Mouse (Mus musculus) gastrocnemius, adult 2 months (tissue): ENCODE results near the gene Slco3a1. TPM values are rescaled to one million over a fixed set of nuclear protein-coding genes. Genes with fewer than 3 reads are reported as not detected.

Experiments used
- DNase-seq: peaks from one replicate; pipeline ENCODE4 v3.0.0; 2022
- H3K27ac ChIP-seq: fragments of 200-600 bp; 2 replicates; pipeline ENCODE4 v1.8.1; 2022; ENCODE audit warnings: mild to moderate bottlenecking
- H3K4me3 ChIP-seq: fragments of 200-600 bp; 2 replicates; pipeline ENCODE4 v1.8.1; 2022; ENCODE audit warnings: mild to moderate bottlenecking, moderate library complexity
- CTCF ChIP-seq: fragments of 200-600 bp; IDR thresholded peaks from 2 replicates; pipeline ENCODE4 v1.8.1; 2022; ENCODE audit warnings: antibody characterized with exemption, mild to moderate bottlenecking, moderate library complexity
- intact Hi-C: fragments of 180-260 bp; cut with DNase I; formaldehyde crosslinking; loops from one replicate; pipeline ENCODE4 v1.15.1; 2025
- total RNA-seq, 2 experiments: library from RNA; stranded (reverse); gene quantifications; 2 replicates each; pipeline ENCODE4 v1.2.3; 2021

Gene Slco3a1
- total RNA-seq, 2 experiments from 2014 or later, result 67.1 to 83.8 TPM

GRCm38 (mm10) chr7:74432950-74433349, 121.6 kb downstream of the Slco3a1 start:
- Histone ChIP-seq H3K27ac (no peak overlapping the region), H3K4me3 (no peak overlapping the region)
- no peak for DNase-seq
- no peak for TF ChIP-seq CTCF
- intact Hi-C loops, result no loop called here

- DNase-seq, result no peak
- TF ChIP-seq CTCF, result no peak
- no peak overlapping the region; the same call in 1 of the 2 replicates for H3K27ac ChIP-seq
- intact Hi-C loops, result no loop called here
- H3K4me3 ChIP-seq, result no peak overlapping the region
Observed at GRCm38 (mm10) chr7:74429252-74429651, 125.3 kb downstream of the Slco3a1 start.

GRCm38 (mm10) chr7:74427135-74427534, 127.4 kb downstream of the Slco3a1 start:
- H3K27ac ChIP-seq, result no peak overlapping the region
- H3K4me3 ChIP-seq, result no peak overlapping the region
- no peak for TF ChIP-seq CTCF
- DNase-seq, result no peak
- intact Hi-C loops, result no loop called here

- DNase-seq, result no peak
- Histone ChIP-seq H3K27ac (no peak overlapping the region), H3K4me3 (no peak overlapping the region)
- intact Hi-C loops, result no loop called here
- no peak for TF ChIP-seq CTCF
Observed at GRCm38 (mm10) chr7:74425941-74426340, 128.6 kb downstream of the Slco3a1 start.

- H3K4me3 ChIP-seq, result no peak overlapping the region
- peak; percentile 61 for TF ChIP-seq CTCF
- intact Hi-C loops, result loop anchor here (5.0 kb wide), 2 partner anchors 33 to 128 kb away; partner anchors contain the start of gene Slco3a1
- H3K27ac ChIP-seq, result peak overlapping the region; percentile 80
- peak; percentile 43 for DNase-seq
Observed at GRCm38 (mm10) chr7:74423928-74424850, 130.4 kb downstream of the Slco3a1 start.

GRCm38 (mm10) chr7:74423316-74423715, 131.3 kb downstream of the Slco3a1 start:
- Histone ChIP-seq H3K4me3 (no peak overlapping the region), H3K27ac (peak overlapping the region; percentile 80)
- intact Hi-C loops, result loop anchor here (5.0 kb wide), 2 partner anchors 34 to 129 kb away; partner anchors contain the start of gene Slco3a1
- DNase-seq, result no peak
- no peak for TF ChIP-seq CTCF

- no peak for DNase-seq
- no peak overlapping the region for H3K4me3 ChIP-seq
- no peak for TF ChIP-seq CTCF
- intact Hi-C loops, result loop anchor here (5.0 kb wide), 2 partner anchors 35 to 130 kb away; partner anchors contain the start of gene Slco3a1
- peak overlapping the region; percentile 80 for H3K27ac ChIP-seq
Observed at GRCm38 (mm10) chr7:74422731-74423130, 131.8 kb downstream of the Slco3a1 start.

GRCm38 (mm10) chr7:74422002-74422401, 132.6 kb downstream of the Slco3a1 start:
- peak; percentile 60 for DNase-seq
- no peak for TF ChIP-seq CTCF
- Histone ChIP-seq H3K4me3 (peak overlapping the region; percentile 23), H3K27ac (peak overlapping the region; percentile 80)
- intact Hi-C loops, result loop anchor here (5.0 kb wide), 2 partner anchors 35 to 130 kb away; partner anchors contain the start of gene Slco3a1

GRCm38 (mm10) chr7:74421591-74421990, 133.0 kb downstream of the Slco3a1 start:
- no peak for TF ChIP-seq CTCF
- H3K27ac ChIP-seq, result peak overlapping the region; percentile 80
- intact Hi-C loops, result loop anchor here (5.0 kb wide), 2 partner anchors 36 to 131 kb away; partner anchors contain the start of gene Slco3a1
- peak overlapping the region; percentile 23 for H3K4me3 ChIP-seq
- no peak for DNase-seq

GRCm38 (mm10) chr7:74419706-74420105, 134.9 kb downstream of the Slco3a1 start:
- intact Hi-C loops, result loop anchor here (5.0 kb wide), 2 partner anchors 38 to 133 kb away; partner anchors contain the start of gene Slco3a1
- no peak for TF ChIP-seq CTCF
- H3K27ac ChIP-seq, result no peak overlapping the region
- DNase-seq, result no peak
- no peak overlapping the region for H3K4me3 ChIP-seq

- no peak overlapping the region for H3K27ac ChIP-seq
- no peak for DNase-seq
- H3K4me3 ChIP-seq, result no peak overlapping the region
- intact Hi-C loops, result no loop called here
- no peak for TF ChIP-seq CTCF
Observed at GRCm38 (mm10) chr7:74417009-74417408, 137.6 kb downstream of the Slco3a1 start.

GRCm38 (mm10) chr7:74415241-74415640, 139.3 kb downstream of the Slco3a1 start:
- no peak for DNase-seq
- intact Hi-C loops, result no loop called here
- Histone ChIP-seq H3K27ac (no peak overlapping the region), H3K4me3 (no peak overlapping the region)
- no peak for TF ChIP-seq CTCF
